Mouse (Mus musculus): ENCODE measurements around the gene Gsdma3. TPM values are rescaled to one million over a fixed set of nuclear protein-coding genes. Genes with fewer than 3 reads are reported as not detected.
"Not testable (repeated sequence)": the region's sequence is repeated elsewhere in the genome, so short reads cannot be mapped to it uniquely, and the experiment has no call there.

Gene Gsdma3
- polyA plus RNA-seq, 1 experiment: not detected

GRCm38 (mm10) chr11:98595955-98596354 lies 30.2 kb upstream of the Gsdma3 start:
- Histone ChIP-seq H3K27me3 (replicated peaks; ENCODE audit: control insufficient read depth, insufficient read depth, low read length) (no peaks in the 10 kb centered on the region; the same call in 1 of the 2 replicates), H3K4me1 (ENCODE audit: control insufficient read depth, insufficient read depth, low read length) (no peaks in the 10 kb centered on the region), H3K36me3 (ENCODE audit: control insufficient read depth, insufficient read depth, low read length) (no peaks in the 10 kb centered on the region), H3K27ac (ENCODE audit: insufficient read depth, low read depth, low read length) (no peak overlapping the region), H3K4me3 (ENCODE audit: insufficient read depth, low read depth, low read length) (no peak overlapping the region)
- WGBS: 79% methylated on average over 3 of the region's 3 CpGs
- no peak for TF ChIP-seq POLR2A (IDR thresholded peaks at IDR 0.05; ENCODE audit: low read depth, low read length)
- TF ChIP-seq CTCF (conservative IDR thresholded peaks at IDR 0.05; ENCODE audit: insufficient read depth, insufficient read length, low read depth, low read length): no peak
- DNase-seq: no peak

- 32% methylated on average over 6 of the region's 6 CpGs for WGBS
These were observed 28.8 kb upstream of the Gsdma3 start for GRCm38 (mm10) chr11:98597363-98597762.

DNA sequence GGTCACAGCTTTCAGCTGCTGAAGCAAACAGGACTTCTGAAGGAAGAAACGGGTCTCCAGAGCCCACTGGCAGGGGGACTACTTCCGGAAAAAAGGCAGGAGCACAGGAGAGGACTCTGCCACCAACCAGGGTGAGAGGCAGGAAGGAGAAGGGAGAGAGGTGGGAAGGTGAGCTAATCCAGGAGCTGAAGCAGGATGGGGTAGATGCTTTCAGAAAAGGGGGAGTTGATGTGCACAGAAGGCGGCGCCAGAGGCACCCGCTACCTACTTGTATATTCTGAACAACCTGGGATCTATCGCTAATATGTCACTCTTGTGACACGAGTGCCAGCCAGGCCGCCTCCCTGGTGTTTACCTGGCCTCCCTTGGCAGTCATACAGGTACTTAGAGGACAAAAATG lies 28.2 kb upstream of the Gsdma3 start, which contains the start of gene Lrrc3c:
TSS of gene Lrrc3c (plus strand) at position 301 of the 400 bp plus-strand sequence.
- Histone ChIP-seq H3K36me3 (ENCODE audit: control insufficient read depth, insufficient read depth, low read length) (no peaks in the 10 kb centered on the region), H3K27me3 (replicated peaks; ENCODE audit: control insufficient read depth, insufficient read depth, low read length) (peaks cover 1% of the 10 kb centered on the region; the same call in 1 of the 2 replicates), H3K4me3 (ENCODE audit: insufficient read depth, low read depth, low read length) (no peak within 1 kb of the TSS), H3K4me1 (ENCODE audit: control insufficient read depth, insufficient read depth, low read length) (no peaks in the 10 kb centered on the region), H3K27ac (ENCODE audit: insufficient read depth, low read depth, low read length) (no peak within 1 kb of the TSS)
- no peak for DNase-seq
- TF ChIP-seq CTCF (conservative IDR thresholded peaks at IDR 0.05; ENCODE audit: insufficient read depth, insufficient read length, low read depth, low read length) (no peak), POLR2A (IDR thresholded peaks at IDR 0.05; ENCODE audit: low read depth, low read length) (no peak)
- WGBS: 81% methylated on average over 8 of the region's 8 CpGs

More at GRCm38 (mm10) chr11:98597363-98597762, 28.8 kb upstream of the Gsdma3 start:
- peak; percentile 54 for DNase-seq
- no peak overlapping the region for H3K27ac ChIP-seq (ENCODE audit: insufficient read depth, low read depth, low read length)
- no peaks in the 10 kb centered on the region for H3K4me1 ChIP-seq (ENCODE audit: control insufficient read depth, insufficient read depth, low read length)
- H3K4me3 ChIP-seq (ENCODE audit: insufficient read depth, low read depth, low read length): no peak overlapping the region
- no peaks in the 10 kb centered on the region for H3K36me3 ChIP-seq (ENCODE audit: control insufficient read depth, insufficient read depth, low read length)
- TF ChIP-seq CTCF (conservative IDR thresholded peaks at IDR 0.05; ENCODE audit: insufficient read depth, insufficient read length, low read depth, low read length): peak; percentile 84
- TF ChIP-seq POLR2A (IDR thresholded peaks at IDR 0.05; ENCODE audit: low read depth, low read length): no peak
- peaks cover 1% of the 10 kb centered on the region; the same call in 1 of the 2 replicates for H3K27me3 ChIP-seq (replicated peaks; ENCODE audit: control insufficient read depth, insufficient read depth, low read length)

- 51% methylated on average over 18 of the region's 18 CpGs for WGBS
- no peak for TF ChIP-seq POLR2A (IDR thresholded peaks at IDR 0.05; ENCODE audit: low read depth, low read length)
- DNase-seq: no peak
- Histone ChIP-seq H3K27ac (ENCODE audit: insufficient read depth, low read depth, low read length) (no peak overlapping the region), H3K27me3 (replicated peaks; ENCODE audit: control insufficient read depth, insufficient read depth, low read length) (peaks cover 1% of the 10 kb centered on the region; the same call in 1 of the 2 replicates), H3K4me1 (ENCODE audit: control insufficient read depth, insufficient read depth, low read length) (no peaks in the 10 kb centered on the region), H3K36me3 (ENCODE audit: control insufficient read depth, insufficient read depth, low read length) (no peaks in the 10 kb centered on the region), H3K4me3 (ENCODE audit: insufficient read depth, low read depth, low read length) (no peak overlapping the region)
These were observed 27.3 kb upstream of the Gsdma3 start for GRCm38 (mm10) chr11:98598851-98599290.

DNA sequence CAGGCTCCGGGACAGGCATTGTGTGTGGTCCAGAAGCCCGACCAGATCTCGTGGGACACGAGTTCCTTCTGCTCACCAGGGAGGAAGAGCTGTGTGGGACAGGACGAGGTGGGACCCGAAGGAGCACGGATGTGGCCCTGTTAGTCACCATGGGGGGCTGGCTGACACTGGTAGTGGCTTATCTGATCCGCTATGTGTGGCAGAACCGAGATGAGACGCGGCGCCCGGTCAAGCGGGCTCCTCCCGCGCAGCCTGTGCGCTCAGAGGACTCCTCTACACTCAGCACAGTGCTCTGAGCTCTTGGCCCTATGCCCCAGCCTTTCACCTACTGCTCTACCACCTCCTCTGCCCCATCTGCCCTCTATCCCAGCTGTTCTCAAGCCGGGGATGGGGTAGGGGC lies 26.9 kb upstream of the Gsdma3 start:
- 23% methylated on average over 18 of the region's 18 CpGs for WGBS
- H3K36me3 ChIP-seq (ENCODE audit: control insufficient read depth, insufficient read depth, low read length): no peaks in the 10 kb centered on the region
- no peak overlapping the region for H3K27ac ChIP-seq (ENCODE audit: insufficient read depth, low read depth, low read length)
- H3K27me3 ChIP-seq (replicated peaks; ENCODE audit: control insufficient read depth, insufficient read depth, low read length): peaks cover 1% of the 10 kb centered on the region; the same call in 1 of the 2 replicates
- TF ChIP-seq CTCF (conservative IDR thresholded peaks at IDR 0.05; ENCODE audit: insufficient read depth, insufficient read length, low read depth, low read length) (no peak), POLR2A (IDR thresholded peaks at IDR 0.05; ENCODE audit: low read depth, low read length) (no peak)
- no peak overlapping the region for H3K4me3 ChIP-seq (ENCODE audit: insufficient read depth, low read depth, low read length)
- no peak for DNase-seq
- no peaks in the 10 kb centered on the region for H3K4me1 ChIP-seq (ENCODE audit: control insufficient read depth, insufficient read depth, low read length)

DNA sequence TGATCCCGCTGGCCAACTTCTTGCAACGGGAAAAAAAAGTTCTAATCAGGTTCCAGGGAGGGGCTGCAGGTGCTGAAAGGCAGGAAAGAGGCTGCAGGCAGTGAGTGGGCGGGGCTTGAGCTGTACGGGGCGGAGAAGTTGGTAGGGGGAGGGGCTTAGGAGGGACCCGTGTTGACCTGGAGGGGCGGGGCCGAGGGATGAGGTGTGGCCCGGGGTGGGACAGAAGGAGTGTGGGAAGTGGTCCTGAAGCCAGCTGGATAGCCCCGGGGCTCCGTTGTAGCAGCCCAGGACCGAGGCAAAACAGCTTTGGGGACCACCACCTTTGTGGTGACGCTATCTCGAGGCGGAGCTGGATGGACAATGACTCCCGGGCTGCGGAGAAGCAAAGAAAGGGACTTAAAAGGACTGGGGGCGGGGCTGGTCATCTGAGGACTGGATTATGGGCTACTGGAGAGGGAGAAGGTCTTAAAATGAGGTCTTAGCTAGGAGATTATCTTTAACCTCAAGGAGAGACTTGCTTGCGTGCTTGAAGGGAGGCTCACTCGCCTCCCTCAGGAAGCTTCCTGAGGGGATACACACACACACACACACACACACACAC lies 24.0 kb upstream of the Gsdma3 start:
- H3K27ac ChIP-seq (ENCODE audit: insufficient read depth, low read depth, low read length): no peak overlapping the region
- TF ChIP-seq POLR2A (IDR thresholded peaks at IDR 0.05; ENCODE audit: low read depth, low read length): no peak
- no peak for TF ChIP-seq CTCF (conservative IDR thresholded peaks at IDR 0.05; ENCODE audit: insufficient read depth, insufficient read length, low read depth, low read length)
- no peak overlapping the region for H3K4me3 ChIP-seq (ENCODE audit: insufficient read depth, low read depth, low read length)
- 4% methylated on average over 20 of the region's 20 CpGs for WGBS
- DNase-seq: no peak
- H3K4me1 ChIP-seq (ENCODE audit: control insufficient read depth, insufficient read depth, low read length): no peaks in the 10 kb centered on the region
- H3K36me3 ChIP-seq (ENCODE audit: control insufficient read depth, insufficient read depth, low read length): no peaks in the 10 kb centered on the region
- peaks cover 1% of the 10 kb centered on the region; the same call in 1 of the 2 replicates for H3K27me3 ChIP-seq (replicated peaks; ENCODE audit: control insufficient read depth, insufficient read depth, low read length)

GRCm38 (mm10) chr11:98603953-98604352 lies 22.2 kb upstream of the Gsdma3 start:
- DNase-seq: no peak
- 71% methylated on average over 2 of the region's 2 CpGs for WGBS
- Histone ChIP-seq H3K36me3 (ENCODE audit: control insufficient read depth, insufficient read depth, low read length) (no peaks in the 10 kb centered on the region), H3K4me1 (ENCODE audit: control insufficient read depth, insufficient read depth, low read length) (no peaks in the 10 kb centered on the region), H3K27me3 (replicated peaks; ENCODE audit: control insufficient read depth, insufficient read depth, low read length) (peaks cover 1% of the 10 kb centered on the region; the same call in 1 of the 2 replicates), H3K27ac (ENCODE audit: insufficient read depth, low read depth, low read length) (no peak overlapping the region), H3K4me3 (ENCODE audit: insufficient read depth, low read depth, low read length) (no peak overlapping the region)
- TF ChIP-seq CTCF (conservative IDR thresholded peaks at IDR 0.05; ENCODE audit: insufficient read depth, insufficient read length, low read depth, low read length) (no peak), POLR2A (IDR thresholded peaks at IDR 0.05; ENCODE audit: low read depth, low read length) (no peak)

DNA sequence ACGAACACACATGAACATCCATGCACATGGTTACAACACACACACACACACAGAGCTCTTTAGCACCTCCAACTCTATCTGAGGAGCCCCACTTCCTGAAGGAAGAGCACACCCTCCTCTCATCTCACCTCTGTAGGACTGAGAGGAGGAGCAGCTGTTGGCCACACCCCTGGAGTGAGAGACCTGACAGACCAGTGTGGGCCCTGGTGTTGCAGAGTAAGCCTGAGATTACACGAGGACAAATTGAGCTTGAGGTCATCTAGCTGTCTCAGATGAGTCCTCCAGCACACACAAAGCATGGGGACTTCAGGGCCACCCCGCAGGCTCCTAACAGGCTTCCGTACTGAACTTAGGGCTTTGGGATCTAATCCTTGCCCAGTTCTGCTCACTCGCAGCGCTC lies 21.2 kb upstream of the Gsdma3 start:
- H3K36me3 ChIP-seq (ENCODE audit: control insufficient read depth, insufficient read depth, low read length); DNase-seq; H3K4me3 ChIP-seq (ENCODE audit: insufficient read depth, low read depth, low read length); H3K27ac ChIP-seq (ENCODE audit: insufficient read depth, low read depth, low read length); H3K4me1 ChIP-seq (ENCODE audit: control insufficient read depth, insufficient read depth, low read length); H3K27me3 ChIP-seq (replicated peaks; ENCODE audit: control insufficient read depth, insufficient read depth, low read length): not testable (repeated sequence)
- 68% methylated on average over 6 of the region's 6 CpGs for WGBS
